Mouse (Mus musculus) kidney, adult 9 months (tissue): ENCODE measurements around the gene Tom1l2.

Source experiments
- DNase-seq: peaks from one replicate; pipeline ENCODE4 v3.0.0; 2022

The Tom1l2 gene

GRCm38 (mm10) chr11:60199702-60200184 lies 153.0 kb downstream of the Tom1l2 start:
- peak; percentile 94 for DNase-seq

- no peak for DNase-seq
These were observed 154.1 kb downstream of the Tom1l2 start for GRCm38 (mm10) chr11:60198651-60199050.

- no peak for DNase-seq
These were observed 154.6 kb downstream of the Tom1l2 start for GRCm38 (mm10) chr11:60197998-60198619.

- no peak for DNase-seq
These were observed 156.4 kb downstream of the Tom1l2 start for GRCm38 (mm10) chr11:60196344-60196743.

GRCm38 (mm10) chr11:60195108-60195507 lies 157.6 kb downstream of the Tom1l2 start:
- DNase-seq: peak; percentile 45

- no peak for DNase-seq
These were observed 159.1 kb downstream of the Tom1l2 start for GRCm38 (mm10) chr11:60193556-60193955.

- DNase-seq: no peak
These were observed 160.2 kb downstream of the Tom1l2 start for GRCm38 (mm10) chr11:60192534-60192933.

GRCm38 (mm10) chr11:60190055-60190641 lies 162.6 kb downstream of the Tom1l2 start:
- DNase-seq: no peak

- DNase-seq: peak; percentile 14
These were observed 163.1 kb downstream of the Tom1l2 start for GRCm38 (mm10) chr11:60189501-60190040.

GRCm38 (mm10) chr11:60188275-60188853 lies 164.3 kb downstream of the Tom1l2 start:
- no peak for DNase-seq

- DNase-seq: no peak
These were observed 165.6 kb downstream of the Tom1l2 start for GRCm38 (mm10) chr11:60187070-60187469.

GRCm38 (mm10) chr11:60185396-60186231 lies 167.1 kb downstream of the Tom1l2 start:
- DNase-seq: no peak

- no peak for DNase-seq
These were observed 168.1 kb downstream of the Tom1l2 start for GRCm38 (mm10) chr11:60184346-60185325.

GRCm38 (mm10) chr11:60182741-60183140 lies 170.0 kb downstream of the Tom1l2 start:
- no peak for DNase-seq

- peak; percentile 96 for DNase-seq
These were observed 170.5 kb downstream of the Tom1l2 start for GRCm38 (mm10) chr11:60182116-60182670.

- DNase-seq: peak; percentile 83
These were observed 174.2 kb downstream of the Tom1l2 start for GRCm38 (mm10) chr11:60178506-60178905.

- no peak for DNase-seq
These were observed 174.7 kb downstream of the Tom1l2 start for GRCm38 (mm10) chr11:60178005-60178404.

GRCm38 (mm10) chr11:60176975-60177657 lies 175.6 kb downstream of the Tom1l2 start:
- peak; percentile 38 for DNase-seq
